Mouse (Mus musculus) liver, adult 2 months (tissue): ENCODE data around the gene Gm6583. TPM values are rescaled to one million over a fixed set of nuclear protein-coding genes. Genes with fewer than 3 reads are reported as not detected.

ENCODE experiments used
- DNase-seq: peaks from one replicate; pipeline ENCODE4 v3.0.0-alpha.2; 2011; ENCODE audit warnings: low read depth, low spot score; ENCODE audit errors: extremely low read depth
- H3K27ac ChIP-seq: fragments of 200-500 bp; replicated peaks from 2 replicates; pipeline ENCODE4 v1.5.1; 2012; ENCODE audit warnings: low read depth, mild to moderate bottlenecking, control low read depth, inconsistent platforms, low read length; ENCODE audit not compliant: insufficient read depth
- H3K27me3 ChIP-seq: fragments of 200-500 bp; 2 replicates; pipeline ENCODE4 v1.6.1; 2012; ENCODE audit warnings: mild to moderate bottlenecking, moderate library complexity, low read length, inconsistent platforms; ENCODE audit not compliant: control insufficient read depth, insufficient read depth
- H3K36me3 ChIP-seq: fragments of 200-500 bp; 2 replicates; pipeline ENCODE4 v1.6.1; 2012; ENCODE audit warnings: low read length, inconsistent platforms; ENCODE audit not compliant: control insufficient read depth, insufficient read depth
- H3K4me1 ChIP-seq: fragments of 200-500 bp; 2 replicates; pipeline ENCODE4 v1.6.1; 2011; ENCODE audit warnings: low read length; ENCODE audit not compliant: control insufficient read depth, insufficient read depth
- H3K4me3 ChIP-seq: fragments of 200-500 bp; 2 replicates; pipeline ENCODE4 v1.5.1; 2011; ENCODE audit warnings: low read depth, mild to moderate bottlenecking, control low read depth, low read length, moderate library complexity; ENCODE audit not compliant: insufficient read depth
- H3K79me2 ChIP-seq: fragments of 200-500 bp; 2 replicates; pipeline ENCODE4 v1.6.1; 2012; ENCODE audit warnings: inconsistent platforms, mild to moderate bottlenecking, low read length, moderate library complexity; ENCODE audit not compliant: control insufficient read depth, insufficient read depth
- H3K9ac ChIP-seq: fragments of 200-500 bp; 2 replicates; pipeline ENCODE4 v1.6.1; 2012; ENCODE audit warnings: low read depth, mild to moderate bottlenecking, control low read depth, inconsistent platforms, low read length
- CTCF ChIP-seq: fragments of 200-500 bp; IDR thresholded peaks from 2 replicates; pipeline ENCODE4 v1.5.1; 2011; ENCODE audit warnings: low read depth, low read length, control low read depth
- POLR2A ChIP-seq: fragments of 200-500 bp; IDR thresholded peaks from 2 replicates; pipeline ENCODE4 v1.6.1; 2011; ENCODE audit warnings: low read length, control low read depth; ENCODE audit not compliant: insufficient read depth; ENCODE audit errors: extremely low read depth
- WGBS: fragments of 180-500 bp; shearing (Covaris S2); methylation state at CpG from one replicate; pipeline ENCODE4 v1.1.7; 2018; 5-methylcytosine and 5-hydroxymethylcytosine counted together
- polyA plus RNA-seq: library from polyadenylated mRNA; depleted of rRNA; stranded (reverse); fragments of >200 nt; gene quantifications from 2 replicates; pipeline ENCODE4 v1.2.3, GENCODE M21; 2012
- total RNA-seq: library from RNA; depleted of rRNA; stranded (reverse); fragments of >200 nt; gene quantifications from 2 replicates; pipeline ENCODE4 v1.2.3, GENCODE M21; 2014

The Gm6583 gene
- total and polyA plus RNA-seq, 2 experiments, result 0.09 TPM; not detected in 1

- Histone ChIP-seq H3K4me3 (no peak overlapping the region), H3K9ac (no peak overlapping the region), H3K79me2 (no peaks in the 10 kb centered on the region), H3K27ac (no peak overlapping the region), H3K27me3 (no peaks in the 10 kb centered on the region), H3K4me1 (peaks cover 5% of the 10 kb centered on the region; the same call in 1 of the 2 replicates), H3K36me3 (peaks cover 15% of the 10 kb centered on the region; the same call in 1 of the 2 replicates)
- no peak for DNase-seq
- TF ChIP-seq POLR2A (no peak), CTCF (no peak)
- 77% methylated on average over 7 of the region's 7 CpGs for WGBS
Observed at GRCm38 (mm10) chr5:112339215-112339614, 16.6 kb downstream of the Gm6583 start.

DNA sequence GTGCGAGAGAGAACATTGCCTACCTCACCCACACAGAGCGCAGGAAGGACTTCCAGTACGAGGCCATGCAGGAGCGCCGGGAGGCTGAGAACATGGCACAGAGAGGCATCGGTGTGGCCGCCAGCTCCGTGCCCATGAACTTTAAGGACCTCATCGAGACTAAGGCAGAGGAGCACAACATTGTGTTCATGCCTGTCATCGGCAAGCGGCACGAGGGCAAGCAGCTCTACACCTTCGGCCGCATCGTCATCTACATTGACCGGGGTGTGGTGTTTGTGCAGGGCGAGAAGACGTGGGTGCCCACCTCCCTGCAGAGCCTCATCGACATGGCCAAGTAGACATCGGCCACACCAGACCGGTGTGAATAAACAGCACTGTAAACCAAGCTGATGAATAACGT, 18.8 kb downstream of the Gm6583 start:
- DNase-seq, result no peak
- H3K4me3 ChIP-seq, result no peak overlapping the region
- H3K4me1 ChIP-seq, result 0 out of 2 replicates have a peak, but pooled peaks cover 2% of the 10 kb centered on the region
- H3K79me2 ChIP-seq, result no peaks in the 10 kb centered on the region
- WGBS, result 94% methylated on average over 22 of the region's 22 CpGs
- peaks cover 20% of the 10 kb centered on the region; the same call in 1 of the 2 replicates for H3K36me3 ChIP-seq
- TF ChIP-seq POLR2A (no peak), CTCF (no peak)
- no peaks in the 10 kb centered on the region for H3K27me3 ChIP-seq
- no peak overlapping the region for H3K27ac ChIP-seq
- no peak overlapping the region for H3K9ac ChIP-seq

GRCm38 (mm10) chr5:112335473-112335872, 20.4 kb downstream of the Gm6583 start:
- no peak overlapping the region for H3K9ac ChIP-seq
- no peak for TF ChIP-seq POLR2A
- TF ChIP-seq CTCF, result peak; percentile 87
- DNase-seq, result no peak
- no peak overlapping the region for H3K27ac ChIP-seq
- H3K4me3 ChIP-seq, result no peak overlapping the region
- H3K27me3 ChIP-seq, result no peaks in the 10 kb centered on the region
- H3K36me3 ChIP-seq, result peaks cover 26% of the 10 kb centered on the region
- WGBS, result 58% methylated on average over 2 of the region's 2 CpGs
- H3K4me1 ChIP-seq, result no peaks in the 10 kb centered on the region
- no peaks in the 10 kb centered on the region for H3K79me2 ChIP-seq

GRCm38 (mm10) chr5:112329805-112330564, 25.8 kb downstream of the Gm6583 start:
- WGBS, result 94% methylated on average over 14 of the region's 14 CpGs
- Histone ChIP-seq H3K9ac (no peak overlapping the region), H3K4me3 (no peak overlapping the region), H3K36me3 (peaks cover 20% of the 10 kb centered on the region), H3K4me1 (peaks cover 5% of the 10 kb centered on the region), H3K79me2 (peaks cover 9% of the 10 kb centered on the region; the same call in 1 of the 2 replicates), H3K27me3 (no peaks in the 10 kb centered on the region), H3K27ac (no peak overlapping the region)
- TF ChIP-seq CTCF (no peak), POLR2A (no peak)
- no peak for DNase-seq

DNA sequence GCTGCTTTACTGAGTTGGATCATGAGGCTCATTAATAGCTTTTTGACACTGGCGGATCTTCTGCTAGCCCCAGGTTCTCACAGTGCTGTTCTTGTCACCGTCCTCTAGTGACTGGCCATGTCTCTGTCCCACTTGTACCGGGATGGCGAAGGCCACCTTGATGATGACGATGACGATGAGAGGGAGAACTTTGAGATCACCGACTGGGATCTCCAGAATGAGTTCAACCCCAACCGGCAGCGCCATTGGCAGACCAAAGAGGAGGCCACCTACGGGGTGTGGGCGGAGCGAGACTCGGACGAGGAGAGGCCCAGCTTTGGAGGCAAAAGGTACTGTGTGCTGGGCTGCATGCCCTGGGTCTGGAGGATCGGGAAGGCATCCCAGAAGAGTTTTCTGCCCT, 28.0 kb downstream of the Gm6583 start:
- Histone ChIP-seq H3K27ac (no peak overlapping the region), H3K4me3 (no peak overlapping the region), H3K27me3 (no peaks in the 10 kb centered on the region), H3K36me3 (peaks cover 14% of the 10 kb centered on the region), H3K9ac (no peak overlapping the region), H3K4me1 (peaks cover 5% of the 10 kb centered on the region), H3K79me2 (peaks cover 9% of the 10 kb centered on the region; the same call in 1 of the 2 replicates)
- 93% methylated on average over 15 of the region's 15 CpGs for WGBS
- no peak for TF ChIP-seq CTCF
- no peak for TF ChIP-seq POLR2A
- DNase-seq, result no peak
